Mouse (Mus musculus) CD4-positive, CD25-positive, alpha-beta regulatory T cell, adult 2 months (primary cell): ENCODE measurements around the gene Abl1.

Experiments used
- DNase-seq: peaks from one replicate; pipeline ENCODE4 v3.0.0-alpha.2; 2012; ENCODE audit warnings: low read depth, low spot score

Abl1 gene

DNA sequence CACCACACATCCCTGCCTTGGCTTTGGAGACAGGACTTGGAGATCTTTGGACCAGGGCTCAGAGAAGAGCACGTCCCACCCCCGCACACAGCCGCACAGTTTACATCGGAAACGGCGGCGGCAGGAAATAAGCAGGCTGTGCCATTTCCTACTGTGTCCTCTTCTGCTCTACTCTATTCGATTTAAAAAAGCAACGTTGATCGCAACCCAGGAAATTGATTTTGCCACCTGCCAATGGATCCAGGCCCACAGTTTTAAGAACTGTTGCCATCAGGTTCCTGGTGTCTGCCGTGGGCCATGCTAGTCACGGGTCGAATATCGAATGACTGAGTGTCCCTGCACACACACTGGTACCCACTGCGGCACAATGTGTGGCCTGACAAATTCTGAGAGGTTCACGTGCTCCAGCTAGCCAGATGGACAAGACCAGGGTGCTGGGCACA is 137.3 kb downstream of the Abl1 start:
- DNase-seq = peak; percentile 72

DNA sequence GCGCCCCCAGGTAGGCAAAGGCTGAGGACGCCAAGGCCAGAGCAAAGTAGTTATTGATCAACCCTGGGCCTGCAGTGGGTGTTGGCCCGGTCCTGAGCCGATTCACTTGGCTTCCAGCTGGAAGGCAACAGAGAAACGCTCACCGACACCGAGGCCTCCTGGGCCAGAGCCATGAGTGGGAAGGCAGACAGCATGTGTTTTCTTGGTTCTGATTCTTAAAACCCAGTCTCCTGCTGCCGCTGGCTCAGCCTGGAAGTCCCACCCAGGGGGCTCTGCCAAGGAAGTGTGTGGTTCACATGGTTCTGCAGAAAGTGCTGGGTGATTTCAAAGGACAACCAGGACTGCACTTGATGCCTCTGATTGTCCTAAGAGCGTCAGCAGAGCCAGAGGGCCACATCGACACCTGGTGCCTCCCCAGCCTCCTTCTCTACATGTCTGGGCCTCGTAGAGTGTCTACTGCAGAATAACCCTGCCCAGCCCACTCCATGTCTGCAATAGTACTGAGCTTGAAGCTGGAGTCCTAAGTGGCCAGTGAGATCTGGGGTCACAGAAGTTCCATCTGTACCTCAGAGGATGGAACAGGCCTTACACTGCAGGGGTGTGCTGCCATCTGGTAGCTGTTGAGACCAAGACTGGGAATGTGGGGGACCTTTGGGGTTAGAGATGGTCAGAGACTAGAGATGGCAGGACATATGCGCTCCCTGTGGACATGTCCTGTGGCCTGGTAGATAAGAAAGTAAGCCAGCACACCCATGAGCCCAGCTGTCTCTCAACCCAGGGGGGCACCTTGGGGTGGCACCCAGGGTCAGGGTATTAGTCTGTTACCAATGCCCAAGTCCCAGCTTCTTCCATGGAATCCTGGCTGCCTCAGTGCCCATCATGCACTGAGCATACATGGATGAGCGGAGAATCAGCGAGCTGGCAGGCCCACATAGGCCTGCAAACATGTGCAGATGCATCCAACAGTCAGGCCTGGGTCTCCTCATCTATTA is 138.2 kb downstream of the Abl1 start:
- DNase-seq = no peak

DNA sequence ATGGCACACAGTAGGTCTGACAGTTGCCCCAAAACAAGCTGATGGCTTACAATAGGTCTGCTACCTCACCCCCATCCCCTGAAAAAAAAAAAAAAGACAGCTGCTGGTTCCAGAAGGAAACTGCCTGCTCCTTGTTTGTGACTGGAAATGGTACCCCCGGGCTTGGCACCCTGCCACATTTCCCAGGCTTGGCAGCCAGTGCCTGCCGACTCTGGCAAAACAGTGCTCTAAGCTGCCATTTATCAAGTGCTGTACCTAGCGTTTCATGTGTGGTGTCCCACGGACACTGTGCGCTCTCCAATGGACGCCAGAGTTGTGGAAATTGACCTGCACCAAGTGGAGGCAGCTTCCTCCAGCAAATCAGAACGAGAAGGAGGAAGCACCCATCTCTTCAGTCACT is 139.7 kb downstream of the Abl1 start:
- DNase-seq = no peak

DNA sequence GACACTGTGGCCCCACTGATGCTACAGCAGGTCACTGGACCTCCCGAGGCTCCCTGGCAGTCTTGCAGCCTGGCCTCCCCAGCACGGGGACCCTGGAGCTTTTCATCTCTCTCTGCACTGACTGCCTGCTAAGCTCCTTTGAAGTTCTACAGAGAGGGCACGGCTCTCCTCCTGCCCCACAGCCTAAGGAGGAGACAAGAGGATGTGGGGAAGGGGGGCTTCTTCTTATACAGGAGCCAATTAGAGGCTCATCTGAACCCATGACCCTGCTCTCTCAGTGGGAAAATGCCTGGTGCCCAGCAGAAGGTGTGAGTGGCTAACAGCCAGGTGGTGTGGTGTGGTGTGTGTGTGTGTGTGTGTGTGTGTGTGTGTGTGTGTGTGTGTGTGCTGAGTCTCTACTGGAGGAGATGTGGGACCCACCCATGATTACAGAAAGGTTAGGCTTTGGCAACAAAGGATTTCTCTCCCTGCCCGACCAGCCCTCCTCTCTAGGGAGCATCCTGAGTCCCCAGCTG is 140.2 kb downstream of the Abl1 start:
- no peak for DNase-seq

DNA sequence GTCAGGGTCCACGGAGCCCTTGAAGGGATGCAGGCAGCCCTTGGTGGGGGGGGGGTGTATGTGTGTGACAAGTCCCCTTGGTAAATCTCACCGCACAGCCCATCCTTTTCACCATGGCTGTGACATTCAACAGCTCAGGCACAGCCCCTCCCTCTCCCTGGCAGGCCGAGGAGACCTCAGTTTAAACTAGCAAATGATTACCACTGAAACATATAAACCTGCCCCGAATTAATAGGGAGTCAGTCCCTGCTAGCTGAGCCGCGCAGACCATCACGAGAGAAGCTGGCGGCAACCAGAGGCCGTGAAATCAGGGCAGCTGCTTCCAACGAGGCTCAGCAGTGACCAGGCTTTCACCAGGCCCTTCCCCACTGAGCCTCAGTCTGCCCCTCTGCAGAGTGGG is 147.9 kb downstream of the Abl1 start:
- DNase-seq = no peak

DNA sequence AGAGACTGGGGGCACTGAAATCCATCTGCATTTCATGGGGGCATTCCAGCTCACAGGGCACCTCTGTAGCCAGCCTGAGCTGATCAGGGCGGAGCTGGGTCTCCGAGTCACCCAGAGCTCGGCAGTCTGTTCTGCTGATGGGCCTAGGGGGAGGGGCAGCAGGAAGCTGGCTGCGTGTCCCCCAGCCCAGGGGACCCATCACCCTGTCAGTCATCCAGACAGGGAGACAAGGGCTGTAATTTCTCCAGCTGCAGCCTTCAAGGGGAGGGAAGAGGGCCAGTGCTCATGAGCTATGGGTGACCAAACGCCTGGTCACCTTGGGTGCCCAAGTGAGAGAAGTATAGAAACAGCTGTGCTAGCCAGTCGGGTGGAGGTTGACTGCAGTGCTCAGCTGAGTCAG is 148.8 kb downstream of the Abl1 start:
- no peak for DNase-seq

DNA sequence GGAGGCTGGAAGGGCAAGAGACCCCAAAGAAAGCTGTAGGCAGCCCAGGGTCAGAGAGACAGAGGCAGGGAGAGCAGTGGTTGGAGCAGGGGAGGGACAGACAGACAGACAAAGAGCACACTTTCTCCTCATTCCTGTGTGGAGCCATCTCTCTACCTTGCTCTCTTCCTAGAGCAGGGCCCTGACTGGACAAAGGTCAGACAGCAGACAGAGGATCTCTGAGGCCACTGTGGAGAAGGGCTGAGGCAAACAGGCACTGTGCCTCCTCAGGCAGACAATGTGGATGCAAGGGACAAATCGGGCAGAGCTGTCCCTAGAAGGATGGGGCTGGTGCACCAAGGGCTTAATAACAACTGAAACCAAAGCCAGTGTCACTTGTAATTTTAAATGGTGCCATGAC is 150.7 kb downstream of the Abl1 start:
- DNase-seq = no peak

DNA sequence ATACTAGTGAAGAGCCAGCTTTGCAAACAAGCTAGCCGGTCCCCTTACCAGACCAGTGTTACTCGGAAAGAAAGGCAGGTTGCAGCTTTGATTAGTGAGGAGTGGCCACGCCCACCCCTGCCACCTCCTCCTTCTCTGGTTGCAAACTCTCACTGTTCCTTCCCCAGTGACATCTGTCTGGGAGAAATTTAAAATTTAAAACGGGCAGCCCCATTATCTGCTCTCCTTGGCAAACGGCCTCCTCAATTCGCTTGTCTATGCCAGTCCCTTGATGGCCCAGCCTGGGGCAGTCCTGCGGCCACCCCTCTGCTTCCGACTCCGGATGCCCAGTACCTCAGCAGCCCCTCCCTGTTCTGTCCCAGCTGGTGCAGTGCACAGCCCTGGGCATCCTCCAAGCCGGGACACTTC is 156.6 kb downstream of the Abl1 start:
- peak; percentile 22 for DNase-seq

DNA sequence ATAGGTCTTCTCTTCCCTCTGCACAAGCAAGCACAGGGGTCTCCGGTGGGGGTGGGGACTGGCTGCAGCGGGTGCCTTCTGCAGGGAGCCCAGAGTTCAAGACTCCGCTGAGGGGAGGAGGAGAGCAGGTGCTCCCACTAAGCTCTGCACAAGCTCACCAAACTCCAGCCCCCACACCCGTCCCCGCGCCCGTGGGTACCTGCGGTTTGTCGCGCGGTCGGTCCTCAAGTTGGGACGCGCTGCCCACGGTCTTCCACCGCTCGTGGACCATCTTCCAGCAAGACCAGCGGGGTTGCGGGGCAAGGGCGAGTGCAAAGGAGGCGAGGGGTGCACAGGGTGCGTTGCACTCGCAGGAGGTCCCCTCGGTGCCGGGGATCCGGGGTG is 157.3 kb downstream of the Abl1 start:
- no peak for DNase-seq

DNA sequence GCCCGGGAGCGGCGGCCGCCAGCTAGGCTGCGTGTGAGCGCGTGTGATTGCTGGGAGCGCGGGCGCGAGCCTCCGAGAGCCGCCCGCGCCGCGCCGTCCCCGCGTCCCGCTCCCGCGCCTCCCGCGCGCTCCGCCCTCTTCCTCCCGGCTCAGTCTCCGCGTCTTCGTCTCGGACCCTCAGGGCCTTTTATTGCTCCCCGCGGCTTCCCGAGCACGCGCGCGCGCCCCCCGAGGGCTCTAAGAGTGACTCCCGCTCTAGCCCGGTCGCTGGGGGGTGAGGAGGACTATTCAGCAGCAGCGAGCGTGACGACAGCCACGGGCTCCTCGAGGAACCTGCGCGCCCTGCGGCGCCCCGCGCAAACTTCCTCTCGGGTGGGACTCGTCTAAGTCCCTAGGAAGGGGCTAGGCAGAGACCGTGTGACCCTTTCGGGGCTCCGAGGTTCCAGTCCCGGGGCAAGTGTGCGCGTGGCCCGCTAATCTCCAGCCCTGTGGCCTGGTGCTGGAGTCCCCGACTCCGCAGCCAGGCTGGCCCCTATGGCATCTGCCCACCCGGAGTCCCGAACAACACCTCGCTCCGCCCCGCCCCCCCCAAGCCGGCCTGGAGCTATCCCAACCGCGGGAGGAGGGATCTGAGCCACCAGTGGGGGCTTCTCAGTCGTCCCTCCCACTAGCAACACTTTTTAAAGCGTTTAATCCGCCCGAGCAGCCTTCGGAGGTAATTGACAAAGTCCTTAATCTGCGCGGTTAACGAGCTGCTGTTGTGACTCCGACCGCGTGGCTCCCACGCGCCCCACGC is 157.9 kb downstream of the Abl1 start, which contains the start of gene Fibcd1:
Gene Fibcd1 (minus strand): TSS at position 110 of the 796 bp plus-strand sequence.
- DNase-seq = peak; percentile 61

DNA sequence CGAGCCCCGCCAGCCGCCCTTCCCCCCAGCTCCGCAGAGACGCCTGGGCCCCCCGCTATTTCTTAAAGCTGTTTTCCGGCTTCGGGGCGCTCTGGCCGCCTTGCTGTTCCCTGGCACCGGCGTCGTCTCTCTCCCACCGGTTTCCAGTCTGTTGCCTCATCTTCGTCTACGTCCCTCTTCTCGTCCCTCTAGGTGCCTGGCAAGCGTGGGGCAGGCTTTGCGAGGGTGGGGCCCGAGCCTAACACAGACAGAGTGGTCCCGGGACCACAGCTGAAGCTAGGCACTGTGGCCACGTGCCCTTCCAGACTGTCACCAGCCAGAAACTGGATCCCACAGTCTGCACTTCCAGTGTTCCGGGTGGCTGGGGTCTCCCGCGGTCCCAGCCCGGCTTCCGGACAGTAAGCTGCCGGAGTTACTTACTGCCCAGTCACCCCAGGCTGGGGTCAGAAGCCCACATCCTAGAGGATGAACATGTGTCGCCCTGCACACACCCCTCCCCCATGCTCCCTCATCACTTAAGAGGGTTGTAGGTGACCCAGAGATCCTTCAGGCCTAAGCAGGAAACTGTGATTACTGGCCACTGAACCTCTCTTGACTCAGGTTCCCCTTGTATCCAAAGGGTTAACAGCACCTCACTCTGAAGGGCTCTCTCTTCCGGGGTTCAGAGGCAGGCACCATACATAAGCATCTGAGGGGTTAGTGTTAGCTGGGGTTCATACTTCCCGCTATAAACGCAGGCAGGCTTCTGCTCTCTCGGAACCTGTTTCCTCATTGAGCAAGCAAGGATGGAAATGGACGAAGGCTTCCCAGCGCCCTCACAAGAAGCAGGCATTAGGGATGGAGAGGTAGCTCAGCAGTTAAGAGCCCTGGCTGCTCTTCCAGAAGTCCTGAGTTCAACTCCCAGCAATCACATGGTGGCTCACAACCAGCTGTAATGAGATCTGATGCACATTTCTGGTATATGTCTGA is 158.8 kb downstream of the Abl1 start:
- peak; percentile 49 for DNase-seq

DNA sequence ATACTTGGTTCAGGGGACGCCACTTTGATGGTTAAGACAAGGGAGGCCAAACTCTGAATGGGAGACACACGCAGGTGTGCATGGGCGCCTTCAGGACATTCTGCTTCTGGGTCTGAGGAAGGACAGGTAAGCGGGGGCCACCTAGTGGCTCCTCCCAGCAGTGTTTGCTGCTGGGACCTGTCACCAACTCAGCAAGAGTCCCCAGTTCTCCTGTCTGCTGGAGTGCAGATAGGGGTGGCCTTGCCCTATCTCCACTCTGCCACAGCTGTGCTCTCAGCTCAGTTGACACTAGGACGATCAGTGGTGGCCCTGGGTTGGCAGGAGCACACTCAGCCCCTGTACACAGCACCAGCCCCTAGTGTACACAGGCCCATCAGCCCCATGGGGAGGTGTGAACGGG is 159.7 kb downstream of the Abl1 start:
- DNase-seq = peak; percentile 84

DNA sequence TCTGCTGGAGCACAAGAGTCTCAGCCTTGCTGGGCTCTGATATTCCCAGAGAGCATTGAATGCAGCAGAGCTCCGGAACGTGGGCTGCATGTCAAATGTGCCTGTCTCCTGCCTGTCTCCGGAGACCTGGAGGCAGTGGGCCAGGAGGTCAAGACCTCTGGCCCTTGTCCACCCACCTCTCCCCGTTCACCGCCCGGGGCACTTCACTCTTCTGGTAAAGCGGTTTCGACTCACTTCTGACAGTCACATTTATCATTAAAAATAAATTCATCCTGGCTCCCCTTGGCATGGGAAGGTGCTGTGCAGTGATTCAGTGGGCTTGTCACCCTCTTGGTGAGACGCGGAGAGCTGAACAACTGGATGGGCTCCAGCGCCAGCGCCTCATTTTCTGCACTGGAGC is 162.0 kb downstream of the Abl1 start:
- no peak for DNase-seq
